Mouse (Mus musculus) stomach, postnatal 0 days (tissue): ENCODE results near the gene Plin5. TPM values are rescaled to one million over a fixed set of nuclear protein-coding genes. Genes with fewer than 3 reads are reported as not detected.

Source experiments
- ATAC-seq: fragments of 200-750 bp; cut with Nextera tagmentation; 2 replicates; pipeline ENCODE4 v1.8.0; 2017; ENCODE audit not compliant: low FRiP score, low TSS enrichment
- DNase-seq: peaks from one replicate; pipeline ENCODE4 v3.0.0-alpha.2; 2016; ENCODE audit warnings: low spot score
- H3K27ac ChIP-seq: fragments of 300-500 bp; sonication (generic); replicated peaks from 2 replicates; pipeline ENCODE4 v1.5.1; 2014; ENCODE audit warnings: mild to moderate bottlenecking, control low read depth
- H3K27me3 ChIP-seq: fragments of 300-500 bp; sonication (generic); 2 replicates; pipeline ENCODE4 v1.6.1; 2014; ENCODE audit warnings: low read length; ENCODE audit not compliant: control insufficient read depth, insufficient read depth
- H3K36me3 ChIP-seq: fragments of 300-500 bp; sonication (generic); 2 replicates; pipeline ENCODE4 v1.6.1; 2014; ENCODE audit warnings: low read length, mixed read lengths; ENCODE audit not compliant: control insufficient read depth, insufficient read depth
- H3K4me1 ChIP-seq: fragments of 300-500 bp; sonication (generic); replicated peaks from 2 replicates; pipeline ENCODE4 v1.6.1; 2014; ENCODE audit warnings: antibody characterized with exemption; ENCODE audit not compliant: control insufficient read depth, insufficient read depth
- H3K4me2 ChIP-seq: fragments of 300-500 bp; sonication (generic); replicated peaks from 2 replicates; pipeline ENCODE4 v1.6.1; 2014; ENCODE audit warnings: low read depth, mild to moderate bottlenecking, control low read depth, moderate library complexity
- H3K4me3 ChIP-seq: fragments of 300-500 bp; sonication (generic); 2 replicates; pipeline ENCODE4 v1.5.1; 2014; ENCODE audit warnings: low read depth, low read length, control low read depth
- H3K9ac ChIP-seq: fragments of 300-500 bp; sonication (generic); 2 replicates; pipeline ENCODE4 v1.6.1; 2014; ENCODE audit warnings: mild to moderate bottlenecking, low read length, control low read depth, mixed read lengths
- H3K9me3 ChIP-seq: fragments of 300-500 bp; sonication (generic); 2 replicates; pipeline ENCODE4 v1.6.1; 2016; ENCODE audit warnings: low read length; ENCODE audit not compliant: control insufficient read depth
- CTCF ChIP-seq: IDR thresholded peaks from 2 replicates; pipeline ENCODE4 v1.5.1; 2016; ENCODE audit warnings: antibody characterized with exemption, low read depth, mild to moderate bottlenecking, moderate library complexity
- EP300 ChIP-seq: optimal IDR thresholded peaks from 2 replicates; pipeline ENCODE3; 2016; ENCODE audit warnings: antibody characterized with exemption
- WGBS: fragments of 180-500 bp; shearing (Covaris S2); extraction: QIAGEN DNeasy Blood & Tissue Kit; methylation state at CpG from one replicate; pipeline ENCODE4 v1.1.7; 2014; 5-methylcytosine and 5-hydroxymethylcytosine counted together
- polyA plus RNA-seq: library from polyadenylated mRNA; unstranded; fragments of >200 nt; fragmentation: Nextera tagmentation; extraction: Ambion mirVana; gene quantifications from 2 replicates; pipeline ENCODE4 v1.2.1, GENCODE M21; 2015

Gene Plin5
- polyA plus RNA-seq, 1 experiment from 2014 or later, result 0.65 TPM

DNA sequence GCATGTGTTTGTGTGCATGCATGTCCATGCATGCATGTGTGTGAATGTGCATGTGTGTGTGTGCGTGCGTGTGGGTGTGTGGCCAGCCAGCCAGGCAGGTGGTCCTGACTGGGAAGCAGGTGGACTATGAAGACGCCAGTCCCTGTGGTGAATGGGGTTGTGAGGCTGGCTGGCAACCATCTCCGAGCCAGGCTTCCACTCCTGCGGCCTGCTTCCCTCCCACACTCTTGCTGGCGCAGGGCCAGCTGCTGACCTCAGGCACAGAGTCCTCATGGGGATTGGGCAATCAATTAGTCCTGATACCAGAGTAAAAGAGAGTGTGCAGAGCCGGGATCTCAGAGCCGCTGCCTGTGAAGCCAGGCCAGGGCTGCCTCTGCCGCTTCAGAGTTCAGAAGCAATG, 36.2 kb upstream of the Plin5 start:
- no peaks in the 10 kb centered on the region for H3K4me1 ChIP-seq
- no peak overlapping the region for H3K4me2 ChIP-seq
- H3K9me3 ChIP-seq, result no peaks in the 10 kb centered on the region
- WGBS, result 28% methylated on average over 9 of the region's 9 CpGs
- H3K4me3 ChIP-seq, result no peak overlapping the region
- TF ChIP-seq CTCF, result no peak
- H3K27me3 ChIP-seq, result 0 out of 2 replicates have a peak, but pooled peaks cover 2% of the 10 kb centered on the region
- no peak overlapping the region for H3K9ac ChIP-seq
- no peaks in the 10 kb centered on the region for H3K36me3 ChIP-seq
- ATAC-seq, result peak; percentile 68
- H3K27ac ChIP-seq, result no peak overlapping the region
- peak; percentile 83 for DNase-seq

DNA sequence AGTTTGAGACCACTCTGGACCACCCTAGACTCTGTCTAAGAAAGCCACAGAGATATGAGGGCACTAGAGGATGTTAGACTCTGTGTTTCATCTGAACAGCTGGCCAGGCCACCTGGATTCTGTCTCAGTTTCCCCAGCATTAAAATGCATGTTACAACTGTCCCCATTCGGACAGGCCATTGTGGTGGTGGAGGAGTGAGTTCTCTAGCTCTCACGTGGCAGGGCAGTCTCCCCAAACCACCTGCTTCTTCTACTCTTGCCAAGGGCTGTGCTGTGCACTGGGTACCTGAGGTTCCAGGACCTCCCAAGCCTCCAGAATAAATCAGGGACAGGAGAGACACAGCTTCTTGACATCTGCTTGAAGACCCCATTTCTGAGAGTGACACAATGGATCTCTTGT, 32.5 kb upstream of the Plin5 start:
- H3K4me1 ChIP-seq, result no peaks in the 10 kb centered on the region
- no peaks in the 10 kb centered on the region; the same call in 1 of the 2 replicates for H3K27me3 ChIP-seq
- DNase-seq (no peak), ATAC-seq (no peak)
- no peak overlapping the region for H3K4me3 ChIP-seq
- H3K36me3 ChIP-seq, result no peaks in the 10 kb centered on the region
- no peak overlapping the region for H3K27ac ChIP-seq
- no peak for TF ChIP-seq CTCF
- no peak for TF ChIP-seq EP300
- 44% methylated on average over 2 of the region's 2 CpGs for WGBS
- no peaks in the 10 kb centered on the region for H3K9me3 ChIP-seq
- H3K4me2 ChIP-seq, result no peak overlapping the region
- no peak overlapping the region for H3K9ac ChIP-seq

DNA sequence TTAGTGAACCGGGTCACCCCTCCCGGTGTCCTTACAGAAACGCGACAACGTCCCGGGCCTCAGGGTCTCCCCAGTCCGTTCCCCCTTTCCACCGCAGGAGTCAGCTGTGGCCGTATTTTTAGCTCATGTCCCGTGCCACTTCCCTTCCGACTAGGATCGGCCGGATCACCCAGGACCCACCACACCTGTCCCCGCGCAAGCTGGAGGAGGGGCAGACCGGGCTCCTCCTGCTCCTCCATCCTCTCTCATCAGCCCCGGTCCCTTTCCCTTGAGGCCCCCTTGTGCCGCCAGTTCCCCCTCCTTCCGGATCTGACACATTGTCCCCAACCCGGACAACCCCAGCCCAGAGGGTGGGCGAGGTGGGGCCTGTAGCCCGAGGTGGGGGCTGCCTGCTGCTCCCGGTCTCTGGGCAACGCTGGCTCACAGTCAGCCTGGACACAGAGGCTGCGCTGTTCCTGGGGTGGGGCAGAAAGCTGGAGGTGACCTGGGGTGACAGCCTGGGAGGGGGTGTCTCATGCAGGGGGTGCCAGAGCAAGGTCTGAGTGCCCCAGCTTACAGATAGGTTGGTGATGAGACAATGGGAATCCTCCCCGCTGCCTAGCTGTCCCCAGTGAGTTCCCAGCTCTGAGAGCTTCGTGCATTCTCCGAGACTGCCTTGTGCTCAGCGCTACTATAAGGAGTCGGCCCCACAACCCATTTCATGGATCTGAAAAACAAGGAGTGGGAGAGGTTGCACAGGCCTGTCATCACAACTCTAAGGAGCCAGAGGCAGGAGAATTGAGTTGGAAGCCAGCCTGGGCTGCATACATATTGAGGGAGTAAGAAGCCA, 31.6 kb upstream of the Plin5 start:
- Histone ChIP-seq H3K9me3 (no peaks in the 10 kb centered on the region), H3K27ac (no peak overlapping the region), H3K4me1 (no peaks in the 10 kb centered on the region), H3K9ac (peak overlapping the region; percentile 8; the same call in 1 of the 2 replicates), H3K36me3 (no peaks in the 10 kb centered on the region), H3K4me2 (peak overlapping the region; percentile 27), H3K4me3 (no peak overlapping the region), H3K27me3 (no peaks in the 10 kb centered on the region; the same call in 1 of the 2 replicates)
- ATAC-seq (0 out of 2 replicates have a peak, but pooled peaks have one; percentile 19), DNase-seq (no peak)
- 4% methylated on average over 26 of the region's 30 CpGs for WGBS
- TF ChIP-seq EP300, result no peak
- TF ChIP-seq CTCF, result no peak

DNA sequence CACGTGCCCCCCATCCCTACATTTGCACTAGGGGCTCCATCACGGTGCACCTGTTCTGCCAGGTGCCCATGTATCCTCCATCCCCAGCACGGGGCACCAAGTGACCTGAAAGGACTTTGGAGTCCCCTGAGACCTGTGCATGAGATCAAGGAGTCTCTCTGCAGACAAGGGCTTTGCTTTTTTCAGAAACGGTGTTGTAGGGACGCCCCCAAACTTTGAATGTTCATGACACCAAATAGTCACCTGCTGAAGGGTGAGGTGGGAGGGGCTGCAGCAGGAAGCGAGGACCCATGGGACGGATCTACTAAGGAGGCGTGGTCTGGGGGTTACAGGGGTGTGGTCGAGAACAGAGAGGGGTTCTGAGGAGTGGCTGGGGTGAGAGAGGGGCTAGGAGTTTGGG, 30.9 kb upstream of the Plin5 start:
- Histone ChIP-seq H3K27me3 (no peaks in the 10 kb centered on the region; the same call in 1 of the 2 replicates), H3K4me1 (no peaks in the 10 kb centered on the region), H3K36me3 (no peaks in the 10 kb centered on the region), H3K9ac (no peak overlapping the region), H3K4me2 (no peak overlapping the region), H3K4me3 (no peak overlapping the region), H3K9me3 (no peaks in the 10 kb centered on the region), H3K27ac (no peak overlapping the region)
- ATAC-seq, result no peak
- no peak for DNase-seq
- WGBS, result 22% methylated on average over 9 of the region's 9 CpGs
- TF ChIP-seq EP300 (no peak), CTCF (no peak)

DNA sequence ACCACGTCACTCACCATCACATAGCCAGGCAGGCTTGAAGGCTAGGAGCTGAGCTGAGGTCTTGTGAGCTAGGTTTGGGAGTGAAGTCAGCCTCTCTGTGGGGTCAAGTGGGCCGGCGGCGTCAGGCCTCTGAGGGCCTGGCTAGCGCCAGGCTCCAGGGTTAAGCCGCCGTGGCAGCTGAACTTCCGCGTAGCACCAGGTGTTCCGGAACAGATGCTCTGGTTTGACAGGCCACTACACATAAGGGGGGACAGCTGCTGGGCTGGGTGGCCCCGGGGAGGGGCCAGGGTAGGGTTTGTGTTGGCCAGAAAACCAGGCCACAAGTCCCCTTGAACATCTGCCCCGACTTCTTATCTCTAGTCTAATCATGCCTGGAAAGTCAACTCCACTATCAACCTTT, 30.0 kb upstream of the Plin5 start:
- no peaks in the 10 kb centered on the region; the same call in 1 of the 2 replicates for H3K27me3 ChIP-seq
- TF ChIP-seq EP300 (no peak), CTCF (no peak)
- DNase-seq, result no peak
- no peak for ATAC-seq
- no peaks in the 10 kb centered on the region for H3K9me3 ChIP-seq
- WGBS, result 54% methylated on average over 12 of the region's 12 CpGs
- no peaks in the 10 kb centered on the region for H3K4me1 ChIP-seq
- no peak overlapping the region for H3K4me3 ChIP-seq
- no peak overlapping the region for H3K4me2 ChIP-seq
- H3K36me3 ChIP-seq, result no peaks in the 10 kb centered on the region
- no peak overlapping the region for H3K9ac ChIP-seq
- H3K27ac ChIP-seq, result no peak overlapping the region

DNA sequence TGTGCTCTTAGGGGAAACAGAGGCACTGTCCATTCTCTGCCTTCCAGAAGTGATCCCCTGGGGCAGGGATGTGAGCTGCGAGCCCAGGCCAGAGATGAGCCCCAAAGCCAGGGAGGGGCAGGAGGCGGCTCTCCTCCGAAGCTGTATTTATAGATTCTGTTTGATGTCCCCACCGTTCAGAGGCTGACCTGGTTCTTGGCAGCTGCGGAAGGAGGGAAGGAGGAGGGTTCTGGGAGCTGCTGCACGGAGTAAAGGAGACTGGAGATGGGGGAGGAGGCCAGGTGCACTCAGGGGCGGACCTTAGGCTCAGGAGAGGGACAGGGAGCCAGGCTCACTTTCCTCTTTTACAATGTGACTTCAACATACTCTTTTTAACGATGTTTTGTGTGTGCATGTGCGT, 28.7 kb upstream of the Plin5 start:
- H3K36me3 ChIP-seq, result no peaks in the 10 kb centered on the region
- DNase-seq (no peak), ATAC-seq (no peak)
- no peak for TF ChIP-seq EP300
- no peak for TF ChIP-seq CTCF
- WGBS, result 14% methylated on average over 9 of the region's 9 CpGs
- H3K9me3 ChIP-seq, result no peaks in the 10 kb centered on the region
- no peak overlapping the region for H3K4me2 ChIP-seq
- H3K4me1 ChIP-seq, result 0 out of 2 replicates have a peak, but pooled peaks cover 3% of the 10 kb centered on the region
- H3K4me3 ChIP-seq, result no peak overlapping the region
- H3K27ac ChIP-seq, result no peak overlapping the region
- no peak overlapping the region for H3K9ac ChIP-seq
- H3K27me3 ChIP-seq, result peaks cover 2% of the 10 kb centered on the region; the same call in 1 of the 2 replicates
